8 mouse cellular contexts compared by ENCODE assay signal in genomic region chr9:88326930-88327901, GRCm38 (mm10). TPM values are rescaled to one million over a fixed set of nuclear protein-coding genes. Genes with fewer than 3 reads are reported as not detected.
DNase-seq lines count a peak whose midpoint lies in the region; ATAC-seq and TF ChIP-seq lines count a peak whose summit lies in the region.

TSS of gene Nt5e (plus strand) at chr9:88327197.

- H3K27me3 ChIP-seq in hindbrain, embryonic 15.5 days: peaks cover 28% of the 10 kb centered on the region; the same call in 1 of the 2 replicates

- H3K9ac ChIP-seq in hindbrain, embryonic 15.5 days: peak within 1 kb of the TSS; percentile 69

- H3K4me2 ChIP-seq in hindbrain, embryonic 15.5 days: peak within 1 kb of the TSS; percentile 100

- DNase-seq in T-cell, adult 2 months (ENCODE audit: low spot score): peak; percentile 43
- DNase-seq in cerebellum, postnatal 36 days: peak; percentile 77 to 79
- DNase-seq in gastrocnemius, adult 2 months: peak; percentile 92
- peak; percentile 50 for DNase-seq in left cerebral cortex, adult 11 months (ENCODE audit: low spot score)
- peak; percentile 78 for DNase-seq in lung, postnatal 36 days
- DNase-seq in retina, postnatal 1 day: peak; percentile 85
- DNase-seq in urinary bladder, postnatal 25 days (ENCODE audit: low spot score): peak; percentile 44

- TF ChIP-seq CTCF in gastrocnemius, adult 2 months (IDR thresholded peaks at IDR 0.05): no peak; the same call in 1 of the 2 replicates

- H3K36me3 ChIP-seq in hindbrain, embryonic 15.5 days: no peaks in the 10 kb centered on the region

- no peaks in the 10 kb centered on the region for H3K9me3 ChIP-seq in hindbrain, embryonic 15.5 days

- WGBS in hindbrain, embryonic 15.5 days: 1% methylated on average over 65 of the region's 66 CpGs

- peak within 1 kb of the TSS; percentile 82 for H3K4me3 ChIP-seq in gastrocnemius, adult 2 months
- H3K4me3 ChIP-seq in hindbrain, embryonic 15.5 days: peak within 1 kb of the TSS; percentile 80

- H3K27ac ChIP-seq in gastrocnemius, adult 2 months: peak within 1 kb of the TSS; percentile 90
- no peak within 1 kb of the TSS for H3K27ac ChIP-seq in hindbrain, embryonic 15.5 days (replicated peaks)

- ATAC-seq in hindbrain, embryonic 15.5 days (ENCODE audit: low FRiP score, low read depth): peak; percentile 92

- intact Hi-C loops in gastrocnemius, adult 2 months (cut with DNase I): loop anchor here (2.0 to 5.0 kb wide), 2 partner anchors 45 to 68 kb away; no protein-coding TSS in a partner anchor

- peaks cover 9% of the 10 kb centered on the region for H3K4me1 ChIP-seq in hindbrain, embryonic 15.5 days (replicated peaks)

RNA-seq across cellular contexts. Expression of gene Nt5e, which starts in this region (rescaled TPM):
- 1 to 10 TPM; 2.2 to 2.5 TPM for total RNA-seq in gastrocnemius, adult 2 months (2021)
- polyA plus RNA-seq in hindbrain, embryonic 15.5 days (2015; fragmentation: Nextera tagmentation; extraction: Ambion mirVana): 1.2 TPM in 2 replicates
